Mouse (Mus musculus) liver, postnatal 0 days (tissue): ENCODE data around the gene Pm20d2. TPM values are rescaled to one million over a fixed set of nuclear protein-coding genes. Genes with fewer than 3 reads are reported as not detected.

Experiments
- ATAC-seq: fragments of 200-750 bp; cut with Nextera tagmentation; 2 replicates; pipeline ENCODE4 v1.8.0; 2017; ENCODE audit warnings: mild to moderate bottlenecking, moderate library complexity
- DNase-seq: peaks from one replicate; pipeline ENCODE4 v3.0.0-alpha.2; 2016
- H3K27ac ChIP-seq: fragments of 300-500 bp; sonication (generic); 2 replicates; pipeline ENCODE4 v1.5.1; 2014; ENCODE audit warnings: antibody characterized with exemption, moderate library complexity, mild to moderate bottlenecking, low read depth
- H3K27me3 ChIP-seq: fragments of 300-500 bp; sonication (generic); 2 replicates; pipeline ENCODE4 v1.6.1; 2014; ENCODE audit warnings: low read length, control low read depth, mixed read lengths; ENCODE audit not compliant: insufficient read depth
- H3K36me3 ChIP-seq: fragments of 300-500 bp; sonication (generic); replicated peaks from 2 replicates; pipeline ENCODE4 v1.6.1; 2014; ENCODE audit warnings: mild to moderate bottlenecking, control low read depth, low read length, moderate library complexity, mixed read lengths; ENCODE audit not compliant: insufficient read depth
- H3K4me1 ChIP-seq: fragments of 300-500 bp; sonication (generic); 2 replicates; pipeline ENCODE4 v1.6.1; 2014; ENCODE audit warnings: antibody characterized with exemption, mild to moderate bottlenecking, control low read depth; ENCODE audit not compliant: insufficient read depth
- H3K4me2 ChIP-seq: fragments of 300-500 bp; sonication (generic); 2 replicates; pipeline ENCODE4 v1.6.1; 2014; ENCODE audit warnings: low read depth, mild to moderate bottlenecking, low read length, moderate library complexity, mixed read lengths
- H3K4me3 ChIP-seq: fragments of 300-500 bp; sonication (generic); 2 replicates; pipeline ENCODE4 v1.5.1; 2014; ENCODE audit warnings: low read depth, low read length
- H3K9ac ChIP-seq: fragments of 300-500 bp; sonication (generic); replicated peaks from 2 replicates; pipeline ENCODE4 v1.6.1; 2014; ENCODE audit warnings: mild to moderate bottlenecking, moderate library complexity
- H3K9me3 ChIP-seq: fragments of 300-500 bp; sonication (generic); 2 replicates; pipeline ENCODE4 v1.6.1; 2016; ENCODE audit warnings: mild to moderate bottlenecking, control low read depth, low read length, mixed read lengths
- CTCF ChIP-seq: sonication (generic); IDR thresholded peaks from 2 replicates; pipeline ENCODE4 v1.5.1; 2016; ENCODE audit warnings: antibody characterized with exemption, low read depth
- EP300 ChIP-seq: IDR thresholded peaks from 2 replicates; pipeline ENCODE4 v1.6.1; 2016; ENCODE audit warnings: antibody characterized with exemption, low read depth, mild to moderate bottlenecking
- whole genome bisulfite sequencing: fragments of 180-500 bp; shearing (Covaris S2); extraction: QIAGEN DNeasy Blood & Tissue Kit; methylation state at CpG from one replicate; pipeline ENCODE4 v1.1.7; 2014; ENCODE audit not compliant: insufficient replicate concordance; 5-methylcytosine and 5-hydroxymethylcytosine counted together
- polyA plus RNA-seq: library from polyadenylated mRNA; unstranded; fragments of >200 nt; fragmentation: Nextera tagmentation; extraction: Ambion mirVana; gene quantifications from 2 replicates; pipeline ENCODE4 v1.2.1, GENCODE M21; 2015

Pm20d2 gene
- polyA plus RNA-seq, 1 experiment from 2014 or later: 0.14 TPM

- Histone ChIP-seq H3K4me2 (no peak within 1 kb of the TSS), H3K27ac (no peak within 1 kb of the TSS), H3K27me3 (no peaks in the 10 kb centered on the region), H3K36me3 (no peaks in the 10 kb centered on the region), H3K9ac (no peak within 1 kb of the TSS), H3K4me3 (no peak within 1 kb of the TSS), H3K9me3 (no peaks in the 10 kb centered on the region), H3K4me1 (no peaks in the 10 kb centered on the region)
- DNase-seq (no peak), ATAC-seq (no peak)
- TF ChIP-seq CTCF (no peak), EP300 (no peak)
- WGBS: 68% methylated on average over 11 of the region's 11 CpGs
These were observed 57.3 kb downstream of the Pm20d2 start, which contains the start of gene Gabrr1 for GRCm38 (mm10) chr4:33132221-33132620. Gene Gabrr1 (plus strand): TSS chr4:33132521.

GRCm38 (mm10) chr4:33125409-33126084 lies 64.0 kb downstream of the Pm20d2 start:
- Histone ChIP-seq H3K9me3 (no peaks in the 10 kb centered on the region), H3K4me1 (no peaks in the 10 kb centered on the region), H3K4me3 (no peak overlapping the region), H3K27me3 (no peaks in the 10 kb centered on the region), H3K4me2 (no peak overlapping the region), H3K36me3 (no peaks in the 10 kb centered on the region), H3K9ac (no peak overlapping the region), H3K27ac (no peak overlapping the region)
- TF ChIP-seq CTCF: no peak
- DNase-seq (peak; percentile 25), ATAC-seq (peak; percentile 70)
- WGBS: 71% methylated on average over 10 of the region's 10 CpGs

- peak; percentile 37 for DNase-seq
- no peak for TF ChIP-seq EP300
- peak; percentile 69 for TF ChIP-seq CTCF
- no peak for ATAC-seq
- H3K9ac ChIP-seq: no peak overlapping the region
- H3K4me2 ChIP-seq: no peak overlapping the region
- no peak overlapping the region for H3K27ac ChIP-seq
- no peaks in the 10 kb centered on the region for H3K9me3 ChIP-seq
- H3K4me1 ChIP-seq: no peaks in the 10 kb centered on the region
- no peaks in the 10 kb centered on the region for H3K27me3 ChIP-seq
- H3K4me3 ChIP-seq: no peak overlapping the region
- WGBS: 54% methylated on average over 6 of the region's 6 CpGs
- no peaks in the 10 kb centered on the region for H3K36me3 ChIP-seq
These were observed 65.0 kb downstream of the Pm20d2 start for GRCm38 (mm10) chr4:33124493-33124892.

Other genes with a start within 250 kb of the Pm20d2 start
- 0.36 and 0.54 TPM in 2 replicates for gene Ankrd6, start 238.9 kb downstream of the Pm20d2 start, polyA plus RNA-seq
- 1.7 and 1.8 TPM in 2 replicates for gene Rragd, start 206.7 kb downstream of the Pm20d2 start, polyA plus RNA-seq
- gene Ube2j1, start 158.3 kb downstream of the Pm20d2 start, polyA plus RNA-seq: 22.4 and 23.2 TPM in 2 replicates
- gene Gabrr2, start 126.7 kb downstream of the Pm20d2 start, polyA plus RNA-seq: 0.06 TPM in 1 of 2 replicates, not detected in the other
- gene Gabrr1, start 57.2 kb downstream of the Pm20d2 start, polyA plus RNA-seq: not detected in 2 replicates
- gene Srsf12, start 19.3 kb upstream of the Pm20d2 start, polyA plus RNA-seq: 0.04 and 0.08 TPM in 2 replicates
- gene Pnrc1, start 100.4 kb upstream of the Pm20d2 start, polyA plus RNA-seq: 71.4 and 74.3 TPM in 2 replicates
- gene Rngtt, start 120.6 kb upstream of the Pm20d2 start, polyA plus RNA-seq: 8.6 and 9.3 TPM in 2 replicates